ENCODE assay signal across 15 mouse cellular contexts in the genomic region with DNA sequence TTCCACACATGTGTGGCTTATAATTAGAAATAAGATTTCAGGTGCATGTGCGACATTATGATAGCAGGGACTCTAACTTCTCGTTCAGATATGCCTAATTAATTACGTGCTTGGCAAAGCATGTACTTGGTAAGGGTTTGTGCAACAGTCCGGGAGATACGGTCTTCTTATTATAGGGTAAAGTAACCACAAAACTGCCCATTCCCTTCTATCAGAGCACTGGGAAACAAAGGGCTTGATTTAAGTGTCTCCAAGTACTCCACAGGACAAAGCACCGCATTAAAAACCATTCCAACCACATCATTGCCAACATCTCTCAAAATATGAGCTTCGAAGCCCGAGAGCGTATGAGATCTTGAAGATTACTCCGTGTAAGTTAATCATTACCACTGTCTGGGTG.
DNase-seq lines count a peak whose midpoint lies in the region; ATAC-seq and TF ChIP-seq lines count a peak whose summit lies in the region.
"Had no signal": no experiment of that assay in that cellular context is flagged by ENCODE, and none has a peak within 500 bp of the region (broad histone marks: within the 10 kb centered on the region; RNA-seq: fewer than 3 reads in every experiment).

No protein-coding gene starts in this region.

- 60% methylated on average over 10 of the region's 10 CpGs for WGBS in kidney, embryonic 16.5 days
- 83% methylated on average over 10 of the region's 10 CpGs for WGBS in hindbrain, embryonic 10.5 days
- 72% methylated on average over 10 of the region's 10 CpGs for WGBS in midbrain, embryonic 12.5 days
- 74% methylated on average over 10 of the region's 10 CpGs for WGBS in stomach, postnatal 0 days

- no peak overlapping the region for H3K27ac ChIP-seq in kidney, embryonic 16.5 days (ENCODE audit: low read length)
- H3K27ac ChIP-seq in hindbrain, embryonic 10.5 days, result peak overlapping the region; percentile 62; the same call in 1 of the 2 replicates
- no peak overlapping the region for H3K27ac ChIP-seq in midbrain, embryonic 12.5 days (replicated peaks)
- H3K27ac ChIP-seq in stomach, postnatal 0 days (replicated peaks), result no peak overlapping the region
- no peak overlapping the region for H3K27ac ChIP-seq in left cerebral cortex, adult 2 months
- H3K27ac ChIP-seq: embryonic facial prominence, embryonic 15.5 days had no signal

- no peak overlapping the region for H3K4me2 ChIP-seq in kidney, embryonic 16.5 days (replicated peaks; ENCODE audit: low read depth, low read length)
- no peak overlapping the region for H3K4me2 ChIP-seq in midbrain, embryonic 12.5 days (replicated peaks)
- no peak overlapping the region for H3K4me2 ChIP-seq in stomach, postnatal 0 days (replicated peaks; ENCODE audit: low read depth)
- H3K4me2 ChIP-seq: embryonic facial prominence, embryonic 15.5 days; lung, embryonic 14.5 days had no signal

- no peaks in the 10 kb centered on the region for H3K4me1 ChIP-seq in kidney, embryonic 16.5 days (ENCODE audit: insufficient read depth, low read length)
- no peaks in the 10 kb centered on the region for H3K4me1 ChIP-seq in hindbrain, embryonic 10.5 days (replicated peaks)
- no peaks in the 10 kb centered on the region for H3K4me1 ChIP-seq in midbrain, embryonic 12.5 days
- H3K4me1 ChIP-seq in stomach, postnatal 0 days (replicated peaks; ENCODE audit: control insufficient read depth, insufficient read depth), result no peaks in the 10 kb centered on the region
- H3K4me1 ChIP-seq: embryonic facial prominence, embryonic 15.5 days had no signal

- intact Hi-C loops in left cerebral cortex, adult 2 months (cut with DNase I), result no loop called here

- TF ChIP-seq CTCF in stomach, postnatal 0 days (IDR thresholded peaks at IDR 0.05; ENCODE audit: low read depth), result no peak
- no peak for TF ChIP-seq CTCF in left cerebral cortex, adult 2 months (IDR thresholded peaks at IDR 0.05)

- no peak for TF ChIP-seq EP300 in stomach, postnatal 0 days (optimal IDR thresholded peaks at IDR 0.05)

- no peak overlapping the region for H3K9ac ChIP-seq in kidney, embryonic 16.5 days (replicated peaks; ENCODE audit: low read length)
- H3K9ac ChIP-seq in midbrain, embryonic 12.5 days (replicated peaks), result no peak overlapping the region
- H3K9ac ChIP-seq in stomach, postnatal 0 days (ENCODE audit: low read length), result no peak overlapping the region
- H3K9ac ChIP-seq: embryonic facial prominence, embryonic 15.5 days; lung, embryonic 14.5 days had no signal

- H3K9me3 ChIP-seq in kidney, embryonic 16.5 days (ENCODE audit: low read length), result no peaks in the 10 kb centered on the region
- no peaks in the 10 kb centered on the region for H3K9me3 ChIP-seq in hindbrain, embryonic 10.5 days
- no peaks in the 10 kb centered on the region for H3K9me3 ChIP-seq in midbrain, embryonic 12.5 days
- no peaks in the 10 kb centered on the region for H3K9me3 ChIP-seq in stomach, postnatal 0 days (ENCODE audit: control insufficient read depth, low read length)
- H3K9me3 ChIP-seq: embryonic facial prominence, embryonic 15.5 days had no signal

- no peaks in the 10 kb centered on the region for H3K36me3 ChIP-seq in kidney, embryonic 16.5 days (ENCODE audit: insufficient read depth, low read length)
- H3K36me3 ChIP-seq in hindbrain, embryonic 10.5 days, result no peaks in the 10 kb centered on the region
- no peaks in the 10 kb centered on the region for H3K36me3 ChIP-seq in midbrain, embryonic 12.5 days
- no peaks in the 10 kb centered on the region for H3K36me3 ChIP-seq in stomach, postnatal 0 days (ENCODE audit: control insufficient read depth, insufficient read depth, low read length)
- H3K36me3 ChIP-seq: embryonic facial prominence, embryonic 15.5 days had no signal

- peak; percentile 49; the same call in 1 of the 2 replicates for ATAC-seq in kidney, embryonic 16.5 days (ENCODE audit: low FRiP score, low TSS enrichment)
- ATAC-seq in midbrain, embryonic 12.5 days (ENCODE audit: low FRiP score, low read depth), result peak; percentile 24; the same call in 1 of the 2 replicates
- ATAC-seq in stomach, postnatal 0 days (ENCODE audit: low FRiP score, low TSS enrichment), result no peak
- ATAC-seq in granulocyte monocyte progenitor cell, adult 5-6 weeks (replicated peaks; ENCODE audit: poor library complexity, severe bottlenecking), result no peak
- ATAC-seq: intestine, postnatal 0 days had no signal

- no peak overlapping the region for H3K4me3 ChIP-seq in kidney, embryonic 16.5 days (ENCODE audit: low read length)
- H3K4me3 ChIP-seq in hindbrain, embryonic 10.5 days, result no peak overlapping the region
- no peak overlapping the region for H3K4me3 ChIP-seq in midbrain, embryonic 12.5 days
- no peak overlapping the region for H3K4me3 ChIP-seq in stomach, postnatal 0 days (ENCODE audit: low read depth, low read length)
- no peak overlapping the region for H3K4me3 ChIP-seq in left cerebral cortex, adult 2 months
- H3K4me3 ChIP-seq: embryonic facial prominence, embryonic 15.5 days had no signal

- no peaks in the 10 kb centered on the region for H3K27me3 ChIP-seq in kidney, embryonic 16.5 days (ENCODE audit: insufficient read depth, low read length)
- H3K27me3 ChIP-seq in hindbrain, embryonic 10.5 days (ENCODE audit: insufficient read depth, poor library complexity, severe bottlenecking), result no peaks in the 10 kb centered on the region
- H3K27me3 ChIP-seq in midbrain, embryonic 12.5 days, result no peaks in the 10 kb centered on the region
- H3K27me3 ChIP-seq in stomach, postnatal 0 days (ENCODE audit: control insufficient read depth, insufficient read depth, low read length), result no peaks in the 10 kb centered on the region
- H3K27me3 ChIP-seq: embryonic facial prominence, embryonic 15.5 days had no signal

- DNase-seq in kidney, postnatal 25 days, result no peak
- DNase-seq in hindbrain, embryonic 10.5 days (ENCODE audit: low spot score), result no peak
- DNase-seq in retina, embryonic 14.5 days (ENCODE audit: low spot score), result peak; percentile 12
- DNase-seq in stomach, postnatal 0 days (ENCODE audit: low spot score), result no peak
- no peak for DNase-seq in left cerebral cortex, adult 2 months (ENCODE audit: extremely low spot score in 1 of 2, low spot score in 2 of 2)
- DNase-seq: adrenal gland, postnatal 25 days; heart, postnatal 10 days; liver; lung, embryonic 14.5 days; thymus, adult 2 months had no signal

Comparison
In these comparisons a context has a peak if more than half of its experiments do, and no peak if none do; other contexts are left out.
1. ATAC-seq: peak in kidney, embryonic 16.5 days (single experiment) and midbrain, embryonic 12.5 days (single experiment); none in stomach, postnatal 0 days (single experiment) and granulocyte monocyte progenitor cell, adult 5-6 weeks (single experiment).